Mouse (Mus musculus): Measurements from ENCODE around the gene Bex1. TPM values are rescaled to one million over a fixed set of nuclear protein-coding genes. Genes with fewer than 3 reads are reported as not detected.
A peak's percentile ranks its signal among the peaks of the same experiment; 100 is the strongest.

Bex1 gene
- polyA plus RNA-seq, 1 experiment from 2014 or later: 263 TPM

- Histone ChIP-seq H3K4me1 (ENCODE audit: control insufficient read depth, insufficient read depth, low read length) (no peaks in the 10 kb centered on the region), H3K4me3 (ENCODE audit: low read depth, low read length) (no peak overlapping the region), H3K36me3 (ENCODE audit: control insufficient read depth, insufficient read depth, low read length) (no peaks in the 10 kb centered on the region), H3K27me3 (ENCODE audit: control insufficient read depth, insufficient read depth, low read length) (no peaks in the 10 kb centered on the region), H3K9ac (replicated peaks; ENCODE audit: low read depth, low read length) (no peak overlapping the region), H3K4me2 (ENCODE audit: low read depth, low read length) (no peak overlapping the region), H3K9me3 (ENCODE audit: control insufficient read depth, low read length) (no peaks in the 10 kb centered on the region), H3K27ac (ENCODE audit: low read depth, low read length) (no peak overlapping the region)
- 61% methylated on average over 5 of the region's 5 CpGs for WGBS
- ATAC-seq (ENCODE audit: low read depth): no peak
Measured at GRCm38 (mm10) chrX:136227768-136228167, 12.5 kb upstream of the Bex1 start.

GRCm38 (mm10) chrX:136223714-136224113 lies 8.4 kb upstream of the Bex1 start:
- Histone ChIP-seq H3K4me2 (ENCODE audit: low read depth, low read length) (no peak overlapping the region), H3K36me3 (ENCODE audit: control insufficient read depth, insufficient read depth, low read length) (no peaks in the 10 kb centered on the region), H3K9ac (replicated peaks; ENCODE audit: low read depth, low read length) (no peak overlapping the region), H3K4me3 (ENCODE audit: low read depth, low read length) (no peak overlapping the region), H3K27me3 (ENCODE audit: control insufficient read depth, insufficient read depth, low read length) (no peaks in the 10 kb centered on the region), H3K27ac (ENCODE audit: low read depth, low read length) (no peak overlapping the region), H3K4me1 (ENCODE audit: control insufficient read depth, insufficient read depth, low read length) (no peaks in the 10 kb centered on the region), H3K9me3 (ENCODE audit: control insufficient read depth, low read length) (no peaks in the 10 kb centered on the region)
- no peak for ATAC-seq (ENCODE audit: low read depth)
- WGBS: 68% methylated on average over 6 of the region's 6 CpGs

GRCm38 (mm10) chrX:136216303-136216702 lies 990 bp upstream of the Bex1 start:
- Histone ChIP-seq H3K36me3 (ENCODE audit: control insufficient read depth, insufficient read depth, low read length) (no peaks in the 10 kb centered on the region), H3K4me3 (ENCODE audit: low read depth, low read length) (no peak overlapping the region), H3K4me2 (ENCODE audit: low read depth, low read length) (no peak overlapping the region), H3K9me3 (ENCODE audit: control insufficient read depth, low read length) (no peaks in the 10 kb centered on the region), H3K4me1 (ENCODE audit: control insufficient read depth, insufficient read depth, low read length) (no peaks in the 10 kb centered on the region), H3K27ac (ENCODE audit: low read depth, low read length) (no peak overlapping the region), H3K27me3 (ENCODE audit: control insufficient read depth, insufficient read depth, low read length) (no peaks in the 10 kb centered on the region), H3K9ac (replicated peaks; ENCODE audit: low read depth, low read length) (no peak overlapping the region)
- no peak for ATAC-seq (ENCODE audit: low read depth)
- WGBS: 41% methylated on average over 1 of the region's 1 CpGs

- Histone ChIP-seq H3K9me3 (ENCODE audit: control insufficient read depth, low read length) (no peaks in the 10 kb centered on the region), H3K4me3 (ENCODE audit: low read depth, low read length) (no peak overlapping the region), H3K36me3 (ENCODE audit: control insufficient read depth, insufficient read depth, low read length) (no peaks in the 10 kb centered on the region), H3K27me3 (ENCODE audit: control insufficient read depth, insufficient read depth, low read length) (no peaks in the 10 kb centered on the region), H3K9ac (replicated peaks; ENCODE audit: low read depth, low read length) (no peak overlapping the region), H3K27ac (ENCODE audit: low read depth, low read length) (no peak overlapping the region), H3K4me1 (ENCODE audit: control insufficient read depth, insufficient read depth, low read length) (no peaks in the 10 kb centered on the region), H3K4me2 (ENCODE audit: low read depth, low read length) (no peak overlapping the region)
- 82% methylated on average over 2 of the region's 2 CpGs for WGBS
- no peak for ATAC-seq (ENCODE audit: low read depth)
Measured at GRCm38 (mm10) chrX:136213396-136213795, 1.9 kb downstream of the Bex1 start.

- Histone ChIP-seq H3K4me3 (ENCODE audit: low read depth, low read length) (no peak overlapping the region), H3K9me3 (ENCODE audit: control insufficient read depth, low read length) (no peaks in the 10 kb centered on the region), H3K27ac (ENCODE audit: low read depth, low read length) (no peak overlapping the region), H3K27me3 (ENCODE audit: control insufficient read depth, insufficient read depth, low read length) (no peaks in the 10 kb centered on the region), H3K36me3 (ENCODE audit: control insufficient read depth, insufficient read depth, low read length) (no peaks in the 10 kb centered on the region), H3K4me1 (ENCODE audit: control insufficient read depth, insufficient read depth, low read length) (no peaks in the 10 kb centered on the region), H3K9ac (replicated peaks; ENCODE audit: low read depth, low read length) (no peak overlapping the region), H3K4me2 (ENCODE audit: low read depth, low read length) (no peak overlapping the region)
- WGBS: 87% methylated on average over 6 of the region's 6 CpGs
- ATAC-seq (ENCODE audit: low read depth): no peak
Measured at GRCm38 (mm10) chrX:136204406-136204805, 10.9 kb downstream of the Bex1 start.

- Histone ChIP-seq H3K36me3 (ENCODE audit: control insufficient read depth, insufficient read depth, low read length) (no peaks in the 10 kb centered on the region), H3K4me1 (ENCODE audit: control insufficient read depth, insufficient read depth, low read length) (no peaks in the 10 kb centered on the region), H3K27ac (ENCODE audit: low read depth, low read length) (peak within 1 kb of the TSS; percentile 69; the same call in 1 of the 2 replicates), H3K9ac (replicated peaks; ENCODE audit: low read depth, low read length) (peak within 1 kb of the TSS; percentile 50; the same call in 1 of the 2 replicates), H3K4me3 (ENCODE audit: low read depth, low read length) (peak within 1 kb of the TSS; percentile 41), H3K27me3 (ENCODE audit: control insufficient read depth, insufficient read depth, low read length) (no peaks in the 10 kb centered on the region), H3K9me3 (ENCODE audit: control insufficient read depth, low read length) (no peaks in the 10 kb centered on the region), H3K4me2 (ENCODE audit: low read depth, low read length) (peak within 1 kb of the TSS; percentile 44)
- ATAC-seq (ENCODE audit: low read depth): peak; percentile 95
- 15% methylated on average over 9 of the region's 9 CpGs for WGBS
Measured at GRCm38 (mm10) chrX:136203664-136204066, 11.6 kb downstream of the Bex1 start, which contains the start of gene Tceal5. Gene Tceal5 (minus strand): TSS chrX:136203876.

- H3K9ac ChIP-seq (replicated peaks; ENCODE audit: low read depth, low read length): peak overlapping the region; percentile 50; the same call in 1 of the 2 replicates
- peak overlapping the region; percentile 41 for H3K4me3 ChIP-seq (ENCODE audit: low read depth, low read length)
- peak; percentile 67 for ATAC-seq (ENCODE audit: low read depth)
- H3K4me2 ChIP-seq (ENCODE audit: low read depth, low read length): peak overlapping the region; percentile 44
- no peaks in the 10 kb centered on the region for H3K27me3 ChIP-seq (ENCODE audit: control insufficient read depth, insufficient read depth, low read length)
- 15% methylated on average over 7 of the region's 7 CpGs for WGBS
- H3K9me3 ChIP-seq (ENCODE audit: control insufficient read depth, low read length): no peaks in the 10 kb centered on the region
- H3K36me3 ChIP-seq (ENCODE audit: control insufficient read depth, insufficient read depth, low read length): no peaks in the 10 kb centered on the region
- H3K4me1 ChIP-seq (ENCODE audit: control insufficient read depth, insufficient read depth, low read length): no peaks in the 10 kb centered on the region
- H3K27ac ChIP-seq (ENCODE audit: low read depth, low read length): peak overlapping the region; percentile 69; the same call in 1 of the 2 replicates
Measured at GRCm38 (mm10) chrX:136203257-136203656, 12.1 kb downstream of the Bex1 start.

GRCm38 (mm10) chrX:136196873-136197272 lies 18.4 kb downstream of the Bex1 start:
- Histone ChIP-seq H3K4me1 (ENCODE audit: control insufficient read depth, insufficient read depth, low read length) (no peaks in the 10 kb centered on the region), H3K4me2 (ENCODE audit: low read depth, low read length) (no peak overlapping the region), H3K4me3 (ENCODE audit: low read depth, low read length) (no peak overlapping the region), H3K27ac (ENCODE audit: low read depth, low read length) (no peak overlapping the region), H3K27me3 (ENCODE audit: control insufficient read depth, insufficient read depth, low read length) (no peaks in the 10 kb centered on the region), H3K36me3 (ENCODE audit: control insufficient read depth, insufficient read depth, low read length) (no peaks in the 10 kb centered on the region), H3K9ac (replicated peaks; ENCODE audit: low read depth, low read length) (no peak overlapping the region), H3K9me3 (ENCODE audit: control insufficient read depth, low read length) (no peaks in the 10 kb centered on the region)
- no peak for ATAC-seq (ENCODE audit: low read depth)
- WGBS: 59% methylated on average over 1 of the region's 1 CpGs

- Histone ChIP-seq H3K9me3 (ENCODE audit: control insufficient read depth, low read length) (no peaks in the 10 kb centered on the region), H3K4me1 (ENCODE audit: control insufficient read depth, insufficient read depth, low read length) (no peaks in the 10 kb centered on the region), H3K27me3 (ENCODE audit: control insufficient read depth, insufficient read depth, low read length) (no peaks in the 10 kb centered on the region), H3K4me3 (ENCODE audit: low read depth, low read length) (no peak overlapping the region), H3K4me2 (ENCODE audit: low read depth, low read length) (no peak overlapping the region), H3K36me3 (ENCODE audit: control insufficient read depth, insufficient read depth, low read length) (no peaks in the 10 kb centered on the region), H3K27ac (ENCODE audit: low read depth, low read length) (no peak overlapping the region), H3K9ac (replicated peaks; ENCODE audit: low read depth, low read length) (no peak overlapping the region)
- no peak for ATAC-seq (ENCODE audit: low read depth)
- whole genome bisulfite sequencing: 86% methylated on average over 16 of the region's 16 CpGs
Measured at GRCm38 (mm10) chrX:136195193-136195944, 19.9 kb downstream of the Bex1 start.

All from neural tube, embryonic 14.5 days (tissue).